Mouse (Mus musculus): Measurements from ENCODE around the gene Cep85l. TPM values are rescaled to one million over a fixed set of nuclear protein-coding genes. Genes with fewer than 3 reads are reported as not detected.

Gene Cep85l
- polyA plus RNA-seq, 1 experiment from 2014 or later, result 5.4 TPM

DNA sequence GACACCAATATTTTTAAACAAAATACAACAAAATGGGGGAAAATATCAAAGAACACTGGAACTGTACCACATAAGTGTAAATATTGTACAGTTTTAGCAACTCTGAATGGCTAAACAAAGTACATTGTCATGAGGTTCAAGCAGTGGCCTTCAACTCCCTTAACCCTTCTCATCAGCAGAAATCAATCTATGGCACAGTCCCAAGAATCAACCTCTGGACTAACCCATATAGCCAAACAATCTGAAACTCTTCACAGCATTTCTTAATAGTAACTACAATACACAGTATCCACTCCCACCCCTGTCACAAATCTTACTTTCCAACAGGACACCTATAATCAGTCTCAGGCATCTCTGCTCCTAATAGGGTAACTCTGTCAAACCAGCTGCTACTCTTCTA is 15.4 kb downstream of the Cep85l start:
- H3K4me2 ChIP-seq (ENCODE audit: low read depth, low read length), result no peak overlapping the region
- peaks cover 9% of the 10 kb centered on the region; the same call in 1 of the 2 replicates for H3K36me3 ChIP-seq (replicated peaks; ENCODE audit: insufficient read depth, low read length)
- no peaks in the 10 kb centered on the region for H3K27me3 ChIP-seq (ENCODE audit: insufficient read depth, low read length)
- H3K9me3 ChIP-seq (ENCODE audit: low read length), result no peaks in the 10 kb centered on the region
- no peak for TF ChIP-seq CTCF (IDR thresholded peaks at IDR 0.05; ENCODE audit: low read depth)
- H3K27ac ChIP-seq (ENCODE audit: low read depth), result peak overlapping the region; percentile 31
- peaks cover 12% of the 10 kb centered on the region; the same call in 1 of the 2 replicates for H3K4me1 ChIP-seq (ENCODE audit: insufficient read depth)
- H3K4me3 ChIP-seq (ENCODE audit: low read depth, low read length), result no peak overlapping the region
- no peak overlapping the region for H3K9ac ChIP-seq (replicated peaks)
- no peak for DNase-seq
- ATAC-seq, result peak; percentile 82

DNA sequence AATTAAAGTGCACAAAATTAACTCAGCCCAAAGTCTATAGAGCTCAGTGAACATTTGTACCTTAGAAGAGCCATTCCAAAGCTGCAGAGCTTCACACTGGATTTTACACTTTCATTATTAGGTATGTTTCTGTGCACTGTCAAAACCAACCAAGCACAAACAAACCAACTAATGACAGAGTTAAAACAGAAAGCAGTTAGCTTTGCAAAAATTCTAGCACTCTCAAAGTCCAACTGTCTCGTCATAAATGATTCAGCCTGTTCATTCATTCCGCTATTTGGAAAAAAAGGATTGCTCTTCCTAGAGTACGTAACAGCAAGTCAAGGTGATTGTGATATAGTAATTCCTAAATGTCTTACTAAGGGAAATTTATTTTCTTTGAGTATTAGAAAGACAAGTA is 20.7 kb downstream of the Cep85l start:
- 75% methylated on average over 3 of the region's 3 CpGs for WGBS (ENCODE audit: insufficient replicate concordance)
- ATAC-seq (no peak), DNase-seq (no peak)
- no peaks in the 10 kb centered on the region for H3K27me3 ChIP-seq (ENCODE audit: insufficient read depth, low read length)
- H3K27ac ChIP-seq (ENCODE audit: low read depth), result no peak overlapping the region
- H3K9me3 ChIP-seq (ENCODE audit: low read length), result no peaks in the 10 kb centered on the region
- peaks cover 29% of the 10 kb centered on the region for H3K36me3 ChIP-seq (replicated peaks; ENCODE audit: insufficient read depth, low read length)
- no peak overlapping the region for H3K4me3 ChIP-seq (ENCODE audit: low read depth, low read length)
- TF ChIP-seq CTCF (IDR thresholded peaks at IDR 0.05; ENCODE audit: low read depth) (no peak), EP300 (IDR thresholded peaks at IDR 0.05; ENCODE audit: low read depth) (no peak)
- H3K9ac ChIP-seq (replicated peaks), result no peak overlapping the region
- peaks cover 8% of the 10 kb centered on the region; the same call in 1 of the 2 replicates for H3K4me1 ChIP-seq (ENCODE audit: insufficient read depth)
- peak overlapping the region; percentile 22; the same call in 1 of the 2 replicates for H3K4me2 ChIP-seq (ENCODE audit: low read depth, low read length)

GRCm38 (mm10) chr10:53353665-53354064 is 26.1 kb downstream of the Cep85l start:
- TF ChIP-seq CTCF (IDR thresholded peaks at IDR 0.05; ENCODE audit: low read depth) (no peak), EP300 (IDR thresholded peaks at IDR 0.05; ENCODE audit: low read depth) (no peak)
- Histone ChIP-seq H3K4me1 (ENCODE audit: insufficient read depth) (no peaks in the 10 kb centered on the region; the same call in 1 of the 2 replicates), H3K4me3 (ENCODE audit: low read depth, low read length) (no peak overlapping the region), H3K27ac (ENCODE audit: low read depth) (no peak overlapping the region), H3K27me3 (ENCODE audit: insufficient read depth, low read length) (no peaks in the 10 kb centered on the region), H3K9ac (replicated peaks) (no peak overlapping the region), H3K4me2 (ENCODE audit: low read depth, low read length) (no peak overlapping the region), H3K9me3 (ENCODE audit: low read length) (no peaks in the 10 kb centered on the region), H3K36me3 (replicated peaks; ENCODE audit: insufficient read depth, low read length) (peaks cover 37% of the 10 kb centered on the region)
- 61% methylated on average over 3 of the region's 3 CpGs for WGBS (ENCODE audit: insufficient replicate concordance)
- DNase-seq (no peak), ATAC-seq (no peak)

- H3K4me3 ChIP-seq (ENCODE audit: low read depth, low read length), result no peak overlapping the region
- TF ChIP-seq CTCF (IDR thresholded peaks at IDR 0.05; ENCODE audit: low read depth) (no peak), EP300 (IDR thresholded peaks at IDR 0.05; ENCODE audit: low read depth) (no peak)
- H3K36me3 ChIP-seq (replicated peaks; ENCODE audit: insufficient read depth, low read length), result peaks cover 32% of the 10 kb centered on the region; the same call in 1 of the 2 replicates
- no peaks in the 10 kb centered on the region for H3K9me3 ChIP-seq (ENCODE audit: low read length)
- DNase-seq (no peak), ATAC-seq (no peak)
- H3K9ac ChIP-seq (replicated peaks), result no peak overlapping the region
- H3K4me2 ChIP-seq (ENCODE audit: low read depth, low read length), result no peak overlapping the region
- H3K4me1 ChIP-seq (ENCODE audit: insufficient read depth), result no peaks in the 10 kb centered on the region; the same call in 1 of the 2 replicates
- H3K27me3 ChIP-seq (ENCODE audit: insufficient read depth, low read length), result no peaks in the 10 kb centered on the region
- H3K27ac ChIP-seq (ENCODE audit: low read depth), result no peak overlapping the region
- WGBS (ENCODE audit: insufficient replicate concordance), result 73% methylated on average over 1 of the region's 1 CpGs
Measured at GRCm38 (mm10) chr10:53349254-53349653, 30.5 kb downstream of the Cep85l start.

DNA sequence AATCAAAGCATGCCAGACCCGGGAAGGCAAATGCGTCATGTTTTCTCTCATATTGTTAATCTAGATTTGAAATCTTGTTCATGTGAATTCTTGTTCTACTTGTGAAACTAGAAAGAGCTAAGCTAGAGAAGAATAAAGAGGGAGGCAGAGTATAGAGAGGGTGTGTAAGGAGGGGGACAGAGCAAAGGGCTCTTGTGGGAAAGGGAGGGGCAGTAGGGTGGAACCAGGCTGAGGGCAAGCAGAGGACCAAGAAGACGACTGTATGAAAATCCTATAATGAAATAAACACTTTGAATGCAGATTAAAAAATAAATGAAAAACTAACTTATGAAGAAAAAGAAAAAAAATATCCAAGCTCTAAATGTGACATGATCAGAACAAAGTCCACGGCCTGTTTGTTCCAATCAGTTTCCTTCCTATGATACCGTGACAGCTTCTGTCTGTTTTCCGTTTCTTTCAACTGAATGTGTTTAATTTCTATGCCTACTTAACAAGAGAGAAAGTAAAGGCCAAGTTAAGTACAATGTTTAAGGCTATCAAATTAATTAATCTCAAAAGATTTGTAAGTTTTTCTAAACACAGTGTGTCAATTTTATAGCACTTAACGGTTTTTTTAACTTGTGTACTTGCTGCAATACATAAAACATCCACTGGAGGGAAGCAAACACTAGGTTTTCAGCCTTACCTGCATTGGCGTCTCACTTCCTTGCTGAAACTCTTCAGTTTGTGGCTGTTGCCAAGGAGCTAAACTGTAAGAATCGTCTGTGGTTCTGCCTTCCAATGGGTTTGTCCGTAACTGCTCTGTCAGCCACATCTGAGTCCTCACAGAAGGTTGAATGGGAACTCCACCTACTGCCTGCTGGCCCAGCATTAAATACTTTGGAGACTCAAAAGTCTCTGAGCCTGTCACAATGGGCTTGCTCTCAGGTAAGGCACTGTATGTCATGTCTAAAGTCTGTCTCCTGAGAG is 31.7 kb downstream of the Cep85l start:
- peak overlapping the region; percentile 4; the same call in 1 of the 2 replicates for H3K27ac ChIP-seq (ENCODE audit: low read depth)
- peak; percentile 35 for DNase-seq
- ATAC-seq, result peak; percentile 55; the same call in 1 of the 2 replicates
- H3K4me3 ChIP-seq (ENCODE audit: low read depth, low read length), result no peak overlapping the region
- H3K9me3 ChIP-seq (ENCODE audit: low read length), result no peaks in the 10 kb centered on the region
- no peak overlapping the region for H3K9ac ChIP-seq (replicated peaks)
- H3K4me2 ChIP-seq (ENCODE audit: low read depth, low read length), result no peak overlapping the region
- H3K4me1 ChIP-seq (ENCODE audit: insufficient read depth), result peaks cover 3% of the 10 kb centered on the region; the same call in 1 of the 2 replicates
- peaks cover 32% of the 10 kb centered on the region for H3K36me3 ChIP-seq (replicated peaks; ENCODE audit: insufficient read depth, low read length)
- peak; percentile 89 for TF ChIP-seq CTCF (IDR thresholded peaks at IDR 0.05; ENCODE audit: low read depth)
- no peak for TF ChIP-seq EP300 (IDR thresholded peaks at IDR 0.05; ENCODE audit: low read depth)
- 55% methylated on average over 10 of the region's 10 CpGs for WGBS (ENCODE audit: insufficient replicate concordance)
- no peaks in the 10 kb centered on the region for H3K27me3 ChIP-seq (ENCODE audit: insufficient read depth, low read length)

GRCm38 (mm10) chr10:53346916-53347315 is 32.8 kb downstream of the Cep85l start:
- DNase-seq (no peak), ATAC-seq (no peak)
- Histone ChIP-seq H3K36me3 (replicated peaks; ENCODE audit: insufficient read depth, low read length) (peaks cover 26% of the 10 kb centered on the region), H3K9ac (replicated peaks) (no peak overlapping the region), H3K4me1 (ENCODE audit: insufficient read depth) (peaks cover 3% of the 10 kb centered on the region; the same call in 1 of the 2 replicates), H3K4me3 (ENCODE audit: low read depth, low read length) (no peak overlapping the region), H3K27ac (ENCODE audit: low read depth) (no peak overlapping the region), H3K9me3 (ENCODE audit: low read length) (no peaks in the 10 kb centered on the region), H3K27me3 (ENCODE audit: insufficient read depth, low read length) (no peaks in the 10 kb centered on the region), H3K4me2 (ENCODE audit: low read depth, low read length) (no peak overlapping the region)
- 76% methylated on average over 5 of the region's 5 CpGs for WGBS (ENCODE audit: insufficient replicate concordance)
- TF ChIP-seq CTCF (IDR thresholded peaks at IDR 0.05; ENCODE audit: low read depth) (no peak), EP300 (IDR thresholded peaks at IDR 0.05; ENCODE audit: low read depth) (no peak)

Data from liver, postnatal 0 days (tissue).